Comparison of ENCODE assay signal across 14 mouse cellular contexts in the genomic region with DNA sequence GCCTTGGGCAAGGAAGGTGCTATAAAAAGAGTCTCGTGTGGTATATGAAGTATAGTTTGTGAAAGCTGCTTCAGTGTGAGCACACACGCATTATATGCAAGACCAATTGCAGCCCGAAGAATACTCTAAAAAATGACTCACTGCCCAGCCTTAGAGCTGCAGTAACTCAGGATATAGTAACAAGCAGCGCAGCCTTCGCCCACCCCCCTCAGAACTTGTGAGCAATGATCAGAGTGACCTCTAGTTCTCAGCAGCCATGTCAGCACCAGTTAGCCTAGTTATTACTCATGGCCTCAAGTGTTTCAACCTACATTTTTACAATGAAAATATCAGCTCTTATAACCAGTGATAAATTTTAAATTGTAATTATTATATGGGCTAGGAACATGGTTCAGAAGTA. TPM values are rescaled to one million over a fixed set of nuclear protein-coding genes. Genes with fewer than 3 reads are reported as not detected.
"Had no signal": no experiment of that assay in that cellular context is flagged by ENCODE, and none has a peak within 500 bp of the region (broad histone marks: within the 10 kb centered on the region; RNA-seq: fewer than 3 reads in every experiment).

No protein-coding gene starts in this region.

- H3K27me3 ChIP-seq: liver, embryonic 15.5 days; neural tube, embryonic 15.5 days had no signal

- ATAC-seq: lung, postnatal 0 days had no signal

- DNase-seq: kidney, postnatal 14 days; lung, adult 2 months; lung, postnatal 36 days; midbrain, embryonic 14.5 days; right cerebral cortex, adult 18-20 months; right cerebral cortex, postnatal 25 days; thymus, postnatal 4 days had no signal

- H3K4me3 ChIP-seq: limb, embryonic 10.5 days; liver, embryonic 15.5 days; myocyte; neural tube, embryonic 15.5 days had no signal

- H3K27ac ChIP-seq: limb, embryonic 10.5 days; liver, embryonic 15.5 days; neural tube, embryonic 15.5 days had no signal

- H3K9me3 ChIP-seq: limb, embryonic 10.5 days; liver, embryonic 15.5 days; neural tube, embryonic 15.5 days had no signal

- H3K4me2 ChIP-seq: liver, embryonic 11.5 days; liver, embryonic 15.5 days; neural tube, embryonic 15.5 days had no signal

- H3K9ac ChIP-seq: liver, embryonic 15.5 days; neural tube, embryonic 15.5 days had no signal

RNA-seq across cellular contexts. Expression of a gene that starts 59.2 kb away (rescaled TPM):
- total RNA-seq: megakaryocyte progenitor cell, adult 5-6 weeks had no signal
